Mouse (Mus musculus): ENCODE results near the gene Ephb1. TPM values are rescaled to one million over a fixed set of nuclear protein-coding genes. Genes with fewer than 3 reads are reported as not detected.

The Ephb1 gene
- total and polyA plus RNA-seq, 3 experiments: not detected

DNA sequence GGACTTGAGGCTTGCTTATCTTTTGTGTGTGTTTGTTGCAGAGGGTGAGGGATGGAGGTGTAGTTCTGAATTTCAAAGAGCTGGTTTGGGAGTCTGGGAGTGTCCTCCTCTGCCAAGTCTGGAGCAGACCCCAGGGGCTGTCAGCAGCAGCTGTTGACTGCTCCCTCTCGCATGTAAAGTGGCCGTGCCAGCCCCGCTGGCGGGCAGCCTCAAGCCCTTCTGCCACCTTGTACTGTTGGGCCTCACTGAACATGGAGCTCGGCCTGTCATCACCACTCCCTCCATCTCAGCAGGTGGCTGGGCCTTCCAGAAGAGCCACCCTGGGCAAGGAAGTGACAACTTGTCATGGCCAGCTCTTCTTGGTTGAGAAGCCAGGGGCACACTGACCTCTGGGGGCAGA is 415.5 kb downstream of the Ephb1 start:
- Histone ChIP-seq H3K4me1 (ENCODE audit: control insufficient read depth in 1 of 2, insufficient read depth in 2 of 2, low read length in 2 of 2) (no peaks in the 10 kb centered on the region), H3K79me2 (ENCODE audit: control insufficient read depth, insufficient read depth, low read length, poor library complexity) (no peaks in the 10 kb centered on the region)

DNA sequence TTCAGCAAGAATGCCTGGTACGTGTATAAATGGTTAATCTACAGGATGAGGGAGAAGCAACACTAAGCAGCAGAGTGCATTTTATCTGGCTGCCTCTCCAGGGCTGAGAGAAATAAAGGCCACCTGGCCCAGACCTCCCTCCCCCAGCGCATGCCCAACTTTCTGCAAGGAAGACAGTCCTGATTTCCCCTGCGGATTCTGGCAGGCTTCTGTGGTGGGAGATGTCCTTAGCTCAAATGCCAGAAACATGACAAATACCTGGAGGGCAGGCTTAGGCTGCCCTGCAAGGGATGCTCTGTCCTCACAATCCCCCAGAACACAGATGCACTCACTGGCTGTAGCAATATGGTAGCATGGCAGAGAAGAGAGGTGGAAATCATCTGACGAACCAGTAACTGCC is 416.4 kb downstream of the Ephb1 start:
- Histone ChIP-seq H3K36me3 (ENCODE audit: control insufficient read depth in 1 of 2, insufficient read depth in 2 of 2, low read length in 2 of 2) (no peaks in the 10 kb centered on the region), H3K27me3 (ENCODE audit: control insufficient read depth in 1 of 2, insufficient read depth in 2 of 2, low read length in 2 of 2) (no peaks in the 10 kb centered on the region), H3K9me3 (replicated peaks; ENCODE audit: insufficient read depth, low read length) (no peaks in the 10 kb centered on the region), H3K9ac (ENCODE audit: control insufficient read depth, low read depth, low read length, poor library complexity, severe bottlenecking) (no peak overlapping the region), H3K4me1 (ENCODE audit: control insufficient read depth in 1 of 2, insufficient read depth in 2 of 2, low read length in 2 of 2) (no peaks in the 10 kb centered on the region), H3K79me2 (ENCODE audit: control insufficient read depth, insufficient read depth, low read length, poor library complexity) (no peaks in the 10 kb centered on the region), H3K27ac (ENCODE audit: control insufficient read depth, low read depth, low read length) (no peak overlapping the region), H3K4me3 (ENCODE audit: control insufficient read depth in 1 of 2, insufficient read depth in 1 of 2, low read depth in 2 of 2, low read length in 2 of 2) (no peak overlapping the region)
- no peak for DNase-seq (ENCODE audit: low read depth, low spot score)
- TF ChIP-seq USF1 (IDR thresholded peaks at IDR 0.05; ENCODE audit: low read depth, low read length) (no peak), BHLHE40 (IDR thresholded peaks at IDR 0.05; ENCODE audit: borderline replicate concordance, low read depth, low read length) (no peak), TCF12 (IDR thresholded peaks at IDR 0.05; ENCODE audit: low read depth, low read length) (no peak), MEF2A (IDR thresholded peaks at IDR 0.05; ENCODE audit: extremely low read depth, insufficient replicate concordance, low read depth, low read length, poor library complexity, severe bottlenecking) (no peak), MXI1 (IDR thresholded peaks at IDR 0.05; ENCODE audit: low read depth, low read length) (no peak), EP300 (IDR thresholded peaks at IDR 0.05; ENCODE audit: low read depth in 1 of 2, low read length in 2 of 2) (no peak), POLR2A (IDR thresholded peaks at IDR 0.05; ENCODE audit: control insufficient read depth in 1 of 2, insufficient read depth in 1 of 2, low read depth in 1 of 2, low read length in 2 of 2, poor library complexity in 1 of 2) (no peak)

More for the DNA sequence above, 415.5 kb downstream of the Ephb1 start:
- H3K27me3 ChIP-seq (ENCODE audit: control insufficient read depth in 1 of 2, insufficient read depth in 2 of 2, low read length in 2 of 2): no peaks in the 10 kb centered on the region
- TF ChIP-seq NELFE (IDR thresholded peaks at IDR 0.05; ENCODE audit: low read depth, low read length): no peak
- TF ChIP-seq MYC (IDR thresholded peaks at IDR 0.05; ENCODE audit: low read depth, low read length): no peak
- TF ChIP-seq ZKSCAN1 (IDR thresholded peaks at IDR 0.05; ENCODE audit: low read depth, low read length): no peak
- TF ChIP-seq POLR2AphosphoS2 (IDR thresholded peaks at IDR 0.05; ENCODE audit: low read length): no peak
- TF ChIP-seq ZC3H11A (IDR thresholded peaks at IDR 0.05; ENCODE audit: low read depth, low read length): no peak
- no peak for TF ChIP-seq MAX (IDR thresholded peaks at IDR 0.05; ENCODE audit: low read length)
- no peak for TF ChIP-seq CTCF (IDR thresholded peaks at IDR 0.05 in 2 of 3, conservative IDR thresholded peaks at IDR 0.05 in 1 of 3; ENCODE audit: control insufficient read depth in 1 of 3, insufficient read depth in 1 of 3, low read depth in 2 of 3, low read length in 3 of 3, poor library complexity in 1 of 3, severe bottlenecking in 1 of 3)
- no peak for TF ChIP-seq ZMIZ1 (IDR thresholded peaks at IDR 0.05; ENCODE audit: low read depth, low read length)
- no peak for TF ChIP-seq TAL1 (IDR thresholded peaks at IDR 0.05; ENCODE audit: low read length)
- no peak for TF ChIP-seq GATA1 (IDR thresholded peaks at IDR 0.05; ENCODE audit: low read depth, low read length)
- TF ChIP-seq POLR2A (IDR thresholded peaks at IDR 0.05; ENCODE audit: control insufficient read depth in 1 of 2, insufficient read depth in 1 of 2, low read depth in 1 of 2, low read length in 2 of 2, poor library complexity in 1 of 2): no peak
- TF ChIP-seq GABPA (IDR thresholded peaks at IDR 0.05; ENCODE audit: low read depth, low read length): no peak
- no peak for TF ChIP-seq TBP (IDR thresholded peaks at IDR 0.05; ENCODE audit: low read depth, low read length)
- TF ChIP-seq E2F4 (IDR thresholded peaks at IDR 0.05; ENCODE audit: borderline replicate concordance, low read depth, low read length): no peak
- no peak for TF ChIP-seq SMC3 (IDR thresholded peaks at IDR 0.05; ENCODE audit: low read depth, low read length)
- H3K27ac ChIP-seq (ENCODE audit: control insufficient read depth, low read depth, low read length): no peak overlapping the region
- H3K9me3 ChIP-seq (replicated peaks; ENCODE audit: insufficient read depth, low read length): no peaks in the 10 kb centered on the region
- H3K9ac ChIP-seq (ENCODE audit: control insufficient read depth, low read depth, low read length, poor library complexity, severe bottlenecking): no peak overlapping the region
- DNase-seq (ENCODE audit: low read depth, low spot score): no peak
- no peaks in the 10 kb centered on the region for H3K36me3 ChIP-seq (ENCODE audit: control insufficient read depth in 1 of 2, insufficient read depth in 2 of 2, low read length in 2 of 2)
- no peak overlapping the region for H3K4me3 ChIP-seq (ENCODE audit: control insufficient read depth in 1 of 2, insufficient read depth in 1 of 2, low read depth in 2 of 2, low read length in 2 of 2)
